Mouse (Mus musculus): ENCODE measurements at regions not wholly inside any gene's neighbourhood (a gene's known extent, or its start where the extent isn't known, plus 50 kb on each side); places are given as distances from the start of the nearest gene placed in this dataset.

GRCm38 (mm10) chr1:185861692-185862091, 255.4 kb downstream of the Lyplal1 start:
- Histone ChIP-seq H3K27ac (replicated peaks) (no peak overlapping the region), H3K36me3 (no peaks in the 10 kb centered on the region), H3K4me3 (no peak overlapping the region), H3K4me2 (replicated peaks) (no peak overlapping the region), H3K4me1 (no peaks in the 10 kb centered on the region), H3K9me3 (no peaks in the 10 kb centered on the region), H3K9ac (replicated peaks) (no peak overlapping the region), H3K27me3 (no peaks in the 10 kb centered on the region)
- ATAC-seq (ENCODE audit: low FRiP score, low read depth): no peak
- WGBS: 90% methylated on average over 4 of the region's 4 CpGs

- no peak overlapping the region for H3K4me3 ChIP-seq
- ATAC-seq (ENCODE audit: low FRiP score, low read depth): no peak
- no peaks in the 10 kb centered on the region for H3K27me3 ChIP-seq
- no peaks in the 10 kb centered on the region for H3K9me3 ChIP-seq
- H3K36me3 ChIP-seq: no peaks in the 10 kb centered on the region
- no peak overlapping the region for H3K27ac ChIP-seq (replicated peaks)
- no peak overlapping the region for H3K4me2 ChIP-seq (replicated peaks)
- 80% methylated on average over 11 of the region's 11 CpGs for WGBS
- no peak overlapping the region for H3K9ac ChIP-seq (replicated peaks)
- H3K4me1 ChIP-seq: no peaks in the 10 kb centered on the region
Measured at GRCm38 (mm10) chr1:185865945-185866344, 251.2 kb downstream of the Lyplal1 start.

GRCm38 (mm10) chr1:185866612-185867011, 250.5 kb downstream of the Lyplal1 start:
- 87% methylated on average over 6 of the region's 6 CpGs for WGBS
- Histone ChIP-seq H3K4me1 (no peaks in the 10 kb centered on the region), H3K9me3 (no peaks in the 10 kb centered on the region), H3K9ac (replicated peaks) (no peak overlapping the region), H3K4me3 (no peak overlapping the region), H3K27me3 (no peaks in the 10 kb centered on the region), H3K27ac (replicated peaks) (no peak overlapping the region), H3K4me2 (replicated peaks) (no peak overlapping the region), H3K36me3 (no peaks in the 10 kb centered on the region)
- no peak for ATAC-seq (ENCODE audit: low FRiP score, low read depth)

GRCm38 (mm10) chr1:185867018-185867417, 250.1 kb downstream of the Lyplal1 start:
- Histone ChIP-seq H3K27me3 (no peaks in the 10 kb centered on the region), H3K4me3 (no peak overlapping the region), H3K36me3 (no peaks in the 10 kb centered on the region), H3K27ac (replicated peaks) (no peak overlapping the region), H3K4me1 (no peaks in the 10 kb centered on the region), H3K9me3 (no peaks in the 10 kb centered on the region), H3K4me2 (replicated peaks) (no peak overlapping the region), H3K9ac (replicated peaks) (no peak overlapping the region)
- no peak for ATAC-seq (ENCODE audit: low FRiP score, low read depth)
- WGBS: 87% methylated on average over 4 of the region's 4 CpGs

GRCm38 (mm10) chr1:185868721-185869120, 248.4 kb downstream of the Lyplal1 start:
- no peak overlapping the region for H3K27ac ChIP-seq (replicated peaks)
- H3K36me3 ChIP-seq: no peaks in the 10 kb centered on the region
- H3K4me2 ChIP-seq (replicated peaks): no peak overlapping the region
- no peaks in the 10 kb centered on the region for H3K9me3 ChIP-seq
- 97% methylated on average over 4 of the region's 4 CpGs for WGBS
- H3K27me3 ChIP-seq: no peaks in the 10 kb centered on the region
- no peaks in the 10 kb centered on the region for H3K4me1 ChIP-seq
- no peak overlapping the region for H3K9ac ChIP-seq (replicated peaks)
- no peak for ATAC-seq (ENCODE audit: low FRiP score, low read depth)
- H3K4me3 ChIP-seq: no peak overlapping the region

- Histone ChIP-seq H3K4me3 (no peak overlapping the region), H3K9ac (replicated peaks) (no peak overlapping the region), H3K4me2 (replicated peaks) (no peak overlapping the region), H3K27ac (replicated peaks) (no peak overlapping the region), H3K27me3 (no peaks in the 10 kb centered on the region), H3K9me3 (no peaks in the 10 kb centered on the region), H3K4me1 (no peaks in the 10 kb centered on the region), H3K36me3 (no peaks in the 10 kb centered on the region)
- 88% methylated on average over 1 of the region's 1 CpGs for WGBS
- ATAC-seq (ENCODE audit: low FRiP score, low read depth): no peak
Measured at GRCm38 (mm10) chr1:185887031-185887430, 230.1 kb downstream of the Lyplal1 start.

GRCm38 (mm10) chr1:185891814-185892213, 225.3 kb downstream of the Lyplal1 start:
- no peak overlapping the region for H3K27ac ChIP-seq (replicated peaks)
- 83% methylated on average over 4 of the region's 4 CpGs for WGBS

GRCm38 (mm10) chr1:185893421-185893820, 223.7 kb downstream of the Lyplal1 start:
- H3K36me3 ChIP-seq: no peaks in the 10 kb centered on the region
- no peak overlapping the region for H3K9ac ChIP-seq (replicated peaks)
- no peaks in the 10 kb centered on the region for H3K9me3 ChIP-seq
- no peak overlapping the region for H3K4me2 ChIP-seq (replicated peaks)
- no peak overlapping the region for H3K4me3 ChIP-seq
- no peak for ATAC-seq (ENCODE audit: low FRiP score, low read depth)
- 44% methylated on average over 4 of the region's 4 CpGs for WGBS
- H3K27me3 ChIP-seq: no peaks in the 10 kb centered on the region
- no peaks in the 10 kb centered on the region for H3K4me1 ChIP-seq
- H3K27ac ChIP-seq (replicated peaks): no peak overlapping the region

More at GRCm38 (mm10) chr1:185891814-185892213, 225.3 kb downstream of the Lyplal1 start:
- Histone ChIP-seq H3K4me1 (no peaks in the 10 kb centered on the region), H3K9me3 (no peaks in the 10 kb centered on the region), H3K4me2 (replicated peaks) (no peak overlapping the region), H3K9ac (replicated peaks) (no peak overlapping the region), H3K27me3 (no peaks in the 10 kb centered on the region), H3K36me3 (no peaks in the 10 kb centered on the region), H3K4me3 (no peak overlapping the region)
- no peak for ATAC-seq (ENCODE audit: low FRiP score, low read depth)

- H3K9ac ChIP-seq (replicated peaks): no peak overlapping the region
- no peaks in the 10 kb centered on the region for H3K27me3 ChIP-seq
- no peak for ATAC-seq (ENCODE audit: low FRiP score, low read depth)
- WGBS: 56% methylated on average over 9 of the region's 9 CpGs
- H3K4me1 ChIP-seq: no peaks in the 10 kb centered on the region
- H3K9me3 ChIP-seq: no peaks in the 10 kb centered on the region
- H3K27ac ChIP-seq (replicated peaks): no peak overlapping the region
- no peak overlapping the region for H3K4me2 ChIP-seq (replicated peaks)
- no peak overlapping the region for H3K4me3 ChIP-seq
- no peaks in the 10 kb centered on the region for H3K36me3 ChIP-seq
Measured at GRCm38 (mm10) chr1:185898475-185898874, 218.6 kb downstream of the Lyplal1 start.

GRCm38 (mm10) chr1:185900316-185900715, 216.8 kb downstream of the Lyplal1 start:
- no peak overlapping the region for H3K9ac ChIP-seq (replicated peaks)
- no peaks in the 10 kb centered on the region for H3K9me3 ChIP-seq
- H3K27ac ChIP-seq (replicated peaks): no peak overlapping the region
- 90% methylated on average over 3 of the region's 3 CpGs for WGBS
- H3K27me3 ChIP-seq: no peaks in the 10 kb centered on the region
- H3K4me3 ChIP-seq: no peak overlapping the region
- no peaks in the 10 kb centered on the region for H3K36me3 ChIP-seq
- H3K4me2 ChIP-seq (replicated peaks): no peak overlapping the region
- no peak for ATAC-seq (ENCODE audit: low FRiP score, low read depth)
- no peaks in the 10 kb centered on the region for H3K4me1 ChIP-seq

GRCm38 (mm10) chr1:185902395-185902794, 214.7 kb downstream of the Lyplal1 start:
- Histone ChIP-seq H3K4me2 (replicated peaks) (no peak overlapping the region), H3K27ac (replicated peaks) (no peak overlapping the region), H3K9ac (replicated peaks) (no peak overlapping the region), H3K36me3 (no peaks in the 10 kb centered on the region), H3K4me3 (no peak overlapping the region), H3K27me3 (no peaks in the 10 kb centered on the region), H3K4me1 (no peaks in the 10 kb centered on the region), H3K9me3 (no peaks in the 10 kb centered on the region)
- ATAC-seq (ENCODE audit: low FRiP score, low read depth): no peak
- WGBS: 87% methylated on average over 3 of the region's 3 CpGs

- no peak overlapping the region for H3K4me2 ChIP-seq (replicated peaks)
- no peak overlapping the region for H3K27ac ChIP-seq (replicated peaks)
- H3K4me1 ChIP-seq: no peaks in the 10 kb centered on the region
- ATAC-seq (ENCODE audit: low FRiP score, low read depth): no peak
- H3K9ac ChIP-seq (replicated peaks): no peak overlapping the region
- 79% methylated on average over 7 of the region's 7 CpGs for WGBS
- H3K9me3 ChIP-seq: no peaks in the 10 kb centered on the region
- no peaks in the 10 kb centered on the region for H3K27me3 ChIP-seq
- H3K36me3 ChIP-seq: no peaks in the 10 kb centered on the region
- H3K4me3 ChIP-seq: no peak overlapping the region
Measured at GRCm38 (mm10) chr1:185905666-185906065, 211.4 kb downstream of the Lyplal1 start.

- ATAC-seq (ENCODE audit: low FRiP score, low read depth): no peak
- 76% methylated on average over 2 of the region's 2 CpGs for WGBS
Measured at GRCm38 (mm10) chr1:185915579-185915978, 201.5 kb downstream of the Lyplal1 start.

More at GRCm38 (mm10) chr1:185915579-185915978, 201.5 kb downstream of the Lyplal1 start:
- Histone ChIP-seq H3K27me3 (no peaks in the 10 kb centered on the region), H3K36me3 (no peaks in the 10 kb centered on the region), H3K4me3 (no peak overlapping the region), H3K4me2 (replicated peaks) (no peak overlapping the region), H3K4me1 (no peaks in the 10 kb centered on the region), H3K9me3 (no peaks in the 10 kb centered on the region), H3K27ac (replicated peaks) (no peak overlapping the region), H3K9ac (replicated peaks) (no peak overlapping the region)
